Mouse (Mus musculus) neural tube, embryonic 14.5 days (tissue): Measurements from ENCODE around the gene Adss. TPM values are rescaled to one million over a fixed set of nuclear protein-coding genes. Genes with fewer than 3 reads are reported as not detected.

Source experiments
- ATAC-seq: fragments of 200-750 bp; cut with Nextera tagmentation; 2 replicates; pipeline ENCODE4 v1.8.0; 2017; ENCODE audit warnings: low read depth, mild to moderate bottlenecking, moderate TSS enrichment, moderate library complexity
- H3K27ac ChIP-seq: fragments of 300-500 bp; sonication (generic); 2 replicates; pipeline ENCODE4 v1.5.1; 2014; ENCODE audit warnings: low read depth, mild to moderate bottlenecking, control low read depth, low read length, moderate library complexity, mixed read lengths
- H3K27me3 ChIP-seq: fragments of 300-500 bp; sonication (generic); 2 replicates; pipeline ENCODE4 v1.6.1; 2014; ENCODE audit warnings: low read length; ENCODE audit not compliant: control insufficient read depth, insufficient read depth
- H3K36me3 ChIP-seq: fragments of 300-500 bp; sonication (generic); 2 replicates; pipeline ENCODE4 v1.6.1; 2014; ENCODE audit warnings: low read length, mixed read lengths; ENCODE audit not compliant: control insufficient read depth, insufficient read depth
- H3K4me1 ChIP-seq: fragments of 300-500 bp; sonication (generic); 2 replicates; pipeline ENCODE4 v1.6.1; 2014; ENCODE audit warnings: low read length; ENCODE audit not compliant: control insufficient read depth, insufficient read depth
- H3K4me2 ChIP-seq: fragments of 300-500 bp; sonication (generic); 2 replicates; pipeline ENCODE4 v1.6.1; 2014; ENCODE audit warnings: mild to moderate bottlenecking, low read depth, low read length, control low read depth
- H3K4me3 ChIP-seq: fragments of 300-500 bp; sonication (generic); 2 replicates; pipeline ENCODE4 v1.5.1; 2014; ENCODE audit warnings: low read depth, low read length, control low read depth, mixed read lengths
- H3K9ac ChIP-seq: fragments of 300-500 bp; sonication (generic); replicated peaks from 2 replicates; pipeline ENCODE4 v1.6.1; 2014; ENCODE audit warnings: low read depth, mild to moderate bottlenecking, control low read depth, low read length, mixed read lengths
- H3K9me3 ChIP-seq: fragments of 300-500 bp; sonication (generic); 2 replicates; pipeline ENCODE4 v1.6.1; 2016; ENCODE audit warnings: low read length; ENCODE audit not compliant: control insufficient read depth
- WGBS: fragments of 180-500 bp; shearing (Covaris S2); extraction: QIAGEN DNeasy Blood & Tissue Kit; methylation state at CpG from one replicate; pipeline ENCODE4 v1.1.7; 2014; 5-methylcytosine and 5-hydroxymethylcytosine counted together
- polyA plus RNA-seq: library from polyadenylated mRNA; unstranded; fragments of >200 nt; fragmentation: Nextera tagmentation; extraction: Ambion mirVana; gene quantifications from 2 replicates; pipeline ENCODE4 v1.2.1, GENCODE M21; 2014

Gene Adss
- polyA plus RNA-seq, 1 experiment from 2014 or later, result 52.2 TPM

DNA sequence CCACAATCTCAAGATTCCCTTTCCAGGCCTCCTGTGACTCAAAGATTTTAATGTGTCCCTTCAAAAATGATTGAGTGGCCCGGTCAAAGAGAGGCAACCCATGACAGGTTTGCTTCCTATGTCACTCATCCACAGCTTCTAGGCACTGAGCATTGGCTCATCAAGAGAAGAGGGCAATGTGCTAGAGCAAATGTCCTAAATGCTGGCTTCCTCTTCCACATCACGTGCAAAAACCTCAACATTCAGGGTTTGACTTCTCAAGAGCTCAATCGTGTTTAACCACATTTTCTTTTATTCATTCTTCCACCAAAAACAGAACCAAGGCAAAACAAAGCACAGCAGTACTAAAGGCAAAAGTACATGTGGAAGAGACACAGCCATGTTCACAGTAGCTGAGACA lies 64.3 kb downstream of the Adss start:
- 97% methylated on average over 3 of the region's 3 CpGs for WGBS
- ATAC-seq, result no peak
- Histone ChIP-seq H3K27ac (no peak overlapping the region), H3K9ac (no peak overlapping the region), H3K27me3 (no peaks in the 10 kb centered on the region), H3K4me1 (no peaks in the 10 kb centered on the region), H3K36me3 (no peaks in the 10 kb centered on the region), H3K4me3 (no peak overlapping the region), H3K9me3 (no peaks in the 10 kb centered on the region), H3K4me2 (no peak overlapping the region)

DNA sequence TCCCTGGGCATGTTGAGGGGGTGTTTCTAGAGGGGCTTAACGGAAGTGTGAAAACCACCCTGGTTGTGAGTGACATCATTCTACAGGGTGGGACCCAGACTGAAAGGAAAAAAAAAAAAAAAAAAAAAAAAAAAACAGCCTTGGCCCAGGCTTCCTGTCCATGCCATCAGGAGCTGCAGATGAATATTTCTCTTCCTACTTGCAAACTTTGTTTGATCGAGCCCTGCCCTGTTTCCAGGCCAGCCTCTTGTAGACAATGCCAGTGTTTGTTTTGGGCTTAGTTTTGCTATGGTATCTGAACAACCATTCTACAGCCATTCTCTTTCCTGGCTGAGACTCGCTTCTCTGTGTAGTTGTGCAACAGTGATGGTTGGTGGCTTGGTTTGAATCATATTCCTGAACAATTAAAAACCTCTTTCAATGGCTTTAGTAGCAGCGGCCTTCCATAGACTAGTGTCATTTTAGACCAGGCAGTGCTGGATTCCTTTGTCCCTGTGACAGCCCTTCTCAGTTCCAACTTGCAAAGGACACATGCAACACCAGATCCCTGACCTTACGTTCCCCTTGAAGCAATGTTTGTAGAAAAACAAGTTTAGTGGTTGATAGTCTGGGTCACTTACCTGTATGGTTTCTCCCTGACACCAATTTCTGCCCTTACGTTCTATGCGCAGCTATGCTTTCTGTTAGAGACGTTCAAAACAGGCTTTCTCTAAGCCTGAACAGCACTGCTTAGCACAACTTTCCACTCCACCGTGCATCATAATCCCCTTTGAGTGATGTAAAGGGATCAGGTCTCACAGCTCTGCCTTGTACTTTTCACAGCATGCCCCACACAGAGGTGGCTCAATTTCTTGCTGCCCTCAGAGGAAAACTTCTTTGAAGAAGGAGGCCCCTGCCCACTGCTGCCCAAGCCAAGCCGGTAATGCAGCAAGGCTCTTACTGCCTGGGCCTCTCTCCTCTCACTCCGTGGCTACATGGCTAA lies 67.0 kb downstream of the Adss start, which contains the start of gene 1700016C15Rik:
TSS of gene 1700016C15Rik (plus strand) at position 772 of the 982 bp plus-strand sequence.
- Histone ChIP-seq H3K4me1 (no peaks in the 10 kb centered on the region), H3K9ac (no peak within 1 kb of the TSS), H3K27ac (no peak within 1 kb of the TSS), H3K36me3 (no peaks in the 10 kb centered on the region), H3K27me3 (no peaks in the 10 kb centered on the region), H3K4me3 (no peak within 1 kb of the TSS), H3K4me2 (no peak within 1 kb of the TSS), H3K9me3 (no peaks in the 10 kb centered on the region)
- ATAC-seq, result no peak
- 82% methylated on average over 11 of the region's 11 CpGs for WGBS

DNA sequence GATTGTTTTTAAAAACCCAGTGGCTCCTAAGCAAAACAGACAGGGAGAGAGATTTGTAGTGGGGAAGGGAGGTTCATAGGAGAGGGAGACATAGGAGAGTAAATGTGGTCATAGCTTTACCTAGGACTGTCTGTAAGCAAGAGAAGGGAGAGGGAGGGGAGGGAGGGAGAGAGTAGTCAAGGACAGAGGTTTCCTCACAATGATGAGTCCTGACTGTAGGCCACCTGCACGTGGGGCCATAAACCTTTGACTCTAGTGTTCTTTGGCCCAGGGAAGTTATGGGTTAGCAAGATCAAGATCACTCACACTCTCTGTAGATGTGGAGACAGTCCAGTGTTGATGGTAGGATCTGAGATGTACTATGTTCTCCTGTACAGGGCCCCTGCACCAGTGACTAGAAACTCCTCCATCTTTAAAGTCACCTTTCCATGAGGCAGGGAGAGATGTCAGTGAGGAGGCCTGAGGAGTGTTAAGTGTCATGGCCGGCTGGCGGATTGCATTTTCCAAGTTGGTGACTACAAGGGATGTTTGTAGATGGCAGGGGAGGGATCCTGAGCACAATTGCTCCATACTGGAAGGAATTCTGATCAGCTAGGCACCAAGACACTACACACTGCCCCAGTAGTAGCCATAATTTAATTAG lies 68.3 kb downstream of the Adss start:
- Histone ChIP-seq H3K4me3 (no peak overlapping the region), H3K9ac (no peak overlapping the region), H3K27ac (no peak overlapping the region), H3K4me1 (no peaks in the 10 kb centered on the region), H3K9me3 (no peaks in the 10 kb centered on the region), H3K36me3 (no peaks in the 10 kb centered on the region), H3K4me2 (no peak overlapping the region), H3K27me3 (no peaks in the 10 kb centered on the region)
- ATAC-seq, result no peak
- 83% methylated on average over 3 of the region's 3 CpGs for WGBS

DNA sequence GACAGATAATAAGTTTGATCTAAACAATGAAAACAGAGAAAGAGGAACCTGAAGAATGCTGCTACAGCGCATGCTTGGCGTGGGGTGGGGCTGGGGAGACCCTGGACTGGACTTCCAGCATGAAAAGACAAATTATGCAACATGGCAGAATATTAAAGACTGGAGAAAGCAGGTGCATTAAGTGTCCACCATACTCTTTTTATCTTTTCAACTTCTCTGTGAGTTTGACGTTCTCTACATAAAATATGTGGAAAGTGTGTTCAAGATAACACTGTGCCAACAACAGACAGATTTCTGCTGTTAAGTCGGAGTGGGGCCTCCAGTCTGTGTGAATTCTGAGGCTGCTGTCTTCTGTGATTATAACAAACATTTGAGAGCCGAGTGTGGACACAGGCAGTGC lies 69.4 kb downstream of the Adss start:
- H3K27ac ChIP-seq, result no peak overlapping the region
- 66% methylated on average over 5 of the region's 5 CpGs for whole genome bisulfite sequencing
- H3K9ac ChIP-seq, result no peak overlapping the region
- no peak overlapping the region for H3K4me2 ChIP-seq
- no peaks in the 10 kb centered on the region for H3K9me3 ChIP-seq
- H3K36me3 ChIP-seq, result no peaks in the 10 kb centered on the region
- ATAC-seq, result no peak
- H3K4me3 ChIP-seq, result no peak overlapping the region
- H3K27me3 ChIP-seq, result no peaks in the 10 kb centered on the region
- H3K4me1 ChIP-seq, result no peaks in the 10 kb centered on the region

DNA sequence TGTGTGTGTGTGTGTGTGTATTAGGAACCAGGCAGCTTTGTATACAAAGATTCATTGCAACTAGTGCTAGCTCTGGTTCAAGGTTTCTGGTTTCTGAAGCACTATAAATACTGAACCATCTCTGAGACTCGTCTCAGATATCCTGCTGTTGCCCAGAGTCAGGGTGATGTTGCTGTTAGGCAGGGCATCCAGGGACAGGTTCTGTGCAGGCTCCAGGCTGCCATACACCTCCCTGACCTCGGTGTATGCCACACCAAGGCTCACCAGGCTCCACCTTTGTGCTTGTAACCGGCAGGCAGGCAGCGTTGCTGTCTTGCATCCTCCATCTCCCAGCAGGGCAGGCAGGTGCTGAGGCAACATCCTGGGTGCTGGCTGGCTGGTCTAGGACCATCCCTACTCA lies 72.5 kb downstream of the Adss start:
- no peak overlapping the region for H3K9ac ChIP-seq
- no peaks in the 10 kb centered on the region for H3K4me1 ChIP-seq
- no peaks in the 10 kb centered on the region for H3K36me3 ChIP-seq
- H3K27ac ChIP-seq, result no peak overlapping the region
- H3K9me3 ChIP-seq, result no peaks in the 10 kb centered on the region
- no peak for ATAC-seq
- no peaks in the 10 kb centered on the region for H3K27me3 ChIP-seq
- H3K4me2 ChIP-seq, result no peak overlapping the region
- no peak overlapping the region for H3K4me3 ChIP-seq
- WGBS, result 77% methylated on average over 4 of the region's 4 CpGs

DNA sequence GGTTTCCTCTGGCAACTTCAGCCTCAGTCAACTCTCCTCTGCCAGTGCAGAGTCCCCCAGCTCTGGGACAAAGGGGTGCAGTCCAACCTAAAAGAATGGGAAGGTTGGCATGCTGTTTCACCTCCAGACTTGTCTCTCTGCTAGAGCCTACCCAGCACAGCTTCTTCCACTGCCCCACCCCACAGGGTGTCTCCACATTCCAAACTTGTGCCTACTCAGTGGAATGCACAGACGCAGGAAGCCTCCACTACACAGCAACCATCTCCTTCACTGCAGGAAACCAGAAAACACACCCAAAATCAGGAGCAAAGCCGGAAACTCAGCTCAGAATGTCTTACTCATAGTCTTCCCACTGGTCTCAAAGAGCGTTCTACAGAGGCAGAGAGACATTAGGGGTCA lies 77.3 kb downstream of the Adss start:
- no peak overlapping the region for H3K27ac ChIP-seq
- no peak overlapping the region for H3K9ac ChIP-seq
- no peaks in the 10 kb centered on the region for H3K36me3 ChIP-seq
- no peaks in the 10 kb centered on the region for H3K9me3 ChIP-seq
- no peaks in the 10 kb centered on the region for H3K27me3 ChIP-seq
- no peaks in the 10 kb centered on the region for H3K4me1 ChIP-seq
- H3K4me3 ChIP-seq, result no peak overlapping the region
- ATAC-seq, result peak; percentile 61; the same call in 1 of the 2 replicates
- H3K4me2 ChIP-seq, result no peak overlapping the region
- WGBS, result 71% methylated on average over 3 of the region's 3 CpGs

DNA sequence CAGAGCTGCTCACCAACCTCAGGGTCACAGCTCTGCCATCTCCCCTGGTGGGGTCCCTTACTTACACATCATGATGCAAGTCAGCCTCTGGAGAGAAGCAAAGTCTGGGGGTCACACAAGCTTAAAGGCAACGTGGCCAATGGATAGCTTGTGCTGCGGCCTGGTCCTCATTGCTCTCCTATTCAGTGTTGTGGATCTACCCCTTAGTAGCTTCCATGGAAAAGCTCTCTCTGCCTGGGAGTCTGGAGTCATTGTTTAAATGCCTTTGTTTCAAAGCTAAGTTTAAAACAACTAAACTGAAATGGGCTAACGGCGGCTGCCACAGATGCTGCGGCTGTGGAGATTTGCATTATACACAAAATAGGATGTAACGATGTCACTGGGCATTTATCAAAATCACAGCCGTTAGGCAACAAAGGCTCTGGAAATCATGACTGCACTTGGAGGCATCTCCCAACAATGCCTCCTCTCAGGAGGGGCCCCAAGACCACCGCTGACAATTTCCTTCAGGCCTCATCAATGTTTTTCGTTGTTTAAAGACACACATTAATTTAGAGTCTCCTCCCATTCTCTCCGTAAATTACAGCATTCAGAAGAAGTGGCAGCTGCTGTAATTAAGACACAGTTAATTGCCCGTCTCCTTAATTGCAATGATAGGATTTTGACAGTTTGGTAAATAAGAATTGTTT lies 77.8 kb downstream of the Adss start:
- WGBS, result 18% methylated on average over 11 of the region's 11 CpGs
- Histone ChIP-seq H3K4me3 (no peak overlapping the region), H3K4me1 (no peaks in the 10 kb centered on the region), H3K36me3 (no peaks in the 10 kb centered on the region), H3K9ac (no peak overlapping the region), H3K27me3 (no peaks in the 10 kb centered on the region), H3K9me3 (no peaks in the 10 kb centered on the region), H3K4me2 (no peak overlapping the region), H3K27ac (no peak overlapping the region)
- ATAC-seq, result peak; percentile 34; the same call in 1 of the 2 replicates

DNA sequence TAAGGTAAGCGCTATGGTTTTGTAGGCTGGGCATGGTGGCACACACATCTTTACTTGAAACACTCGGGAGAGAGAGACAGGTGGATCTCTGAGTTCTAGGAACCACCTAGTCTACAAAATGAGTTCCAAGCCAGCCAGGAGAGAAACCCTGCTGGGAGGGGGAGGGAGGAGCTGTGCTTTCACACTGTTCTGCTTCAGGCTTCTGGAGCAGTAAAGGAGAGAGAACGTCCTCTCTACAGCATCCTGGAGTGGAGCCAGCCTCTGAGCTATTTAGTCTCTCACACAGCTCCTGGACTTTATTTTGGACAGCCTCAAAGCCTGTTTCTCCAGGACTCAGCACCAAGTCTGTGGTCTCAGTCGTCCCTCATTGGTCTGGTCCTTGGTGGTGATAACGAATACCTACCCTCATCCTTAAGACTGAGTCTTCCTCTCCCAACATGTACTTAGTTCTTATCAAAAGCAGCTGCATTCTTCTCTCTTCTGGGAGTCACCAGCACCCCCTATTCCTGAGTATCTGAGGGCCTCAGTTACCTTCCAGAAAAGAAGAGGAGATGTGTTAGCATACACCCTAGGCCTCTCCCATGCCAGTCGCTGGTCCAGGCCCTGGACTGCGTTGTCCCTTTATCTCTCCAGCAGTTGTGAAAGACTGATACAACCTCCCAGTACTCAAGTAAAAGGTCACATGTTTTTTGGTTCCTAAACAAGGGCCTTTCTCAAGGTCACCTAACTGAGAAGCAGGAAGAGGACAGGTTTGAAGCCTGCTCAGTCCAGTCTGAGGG lies 79.1 kb downstream of the Adss start:
- Histone ChIP-seq H3K9ac (no peak overlapping the region), H3K27ac (no peak overlapping the region), H3K9me3 (no peaks in the 10 kb centered on the region), H3K4me2 (no peak overlapping the region), H3K36me3 (no peaks in the 10 kb centered on the region), H3K4me3 (no peak overlapping the region), H3K27me3 (no peaks in the 10 kb centered on the region), H3K4me1 (no peaks in the 10 kb centered on the region)
- ATAC-seq, result no peak
- WGBS, result 76% methylated on average over 7 of the region's 7 CpGs
